Mouse (Mus musculus) limb, embryonic 15.5 days (tissue): ENCODE data around the gene 4430402I18Rik. TPM values are rescaled to one million over a fixed set of nuclear protein-coding genes. Genes with fewer than 3 reads are reported as not detected.

Experiments used
- ATAC-seq: fragments of 200-750 bp; cut with Nextera tagmentation; 2 replicates; pipeline ENCODE4 v1.8.0; 2017; ENCODE audit warnings: low read depth, moderate TSS enrichment; ENCODE audit not compliant: insufficient number of reproducible peaks, low FRiP score, low TSS enrichment
- H3K27ac ChIP-seq: fragments of 300-500 bp; sonication (generic); 2 replicates; pipeline ENCODE4 v1.5.1; 2015; ENCODE audit warnings: moderate library complexity, mild to moderate bottlenecking, inconsistent platforms
- H3K27me3 ChIP-seq: fragments of 300-500 bp; sonication (generic); 2 replicates; pipeline ENCODE4 v1.6.1; 2015; ENCODE audit warnings: inconsistent platforms
- H3K36me3 ChIP-seq: fragments of 300-500 bp; sonication (generic); 2 replicates; pipeline ENCODE4 v1.6.1; 2015; ENCODE audit warnings: inconsistent platforms
- H3K4me1 ChIP-seq: fragments of 300-500 bp; sonication (generic); 2 replicates; pipeline ENCODE4 v1.6.1; 2015; ENCODE audit warnings: inconsistent platforms
- H3K4me2 ChIP-seq: fragments of 300-500 bp; sonication (generic); 2 replicates; pipeline ENCODE4 v1.6.1; 2015; ENCODE audit warnings: mild to moderate bottlenecking, inconsistent platforms
- H3K4me3 ChIP-seq: fragments of 300-500 bp; sonication (generic); 2 replicates; pipeline ENCODE4 v1.5.1; 2015; ENCODE audit warnings: mild to moderate bottlenecking, inconsistent platforms
- H3K9ac ChIP-seq: fragments of 300-500 bp; sonication (generic); 2 replicates; pipeline ENCODE4 v1.6.1; 2015; ENCODE audit warnings: inconsistent platforms
- H3K9me3 ChIP-seq: fragments of 300-500 bp; sonication (generic); 2 replicates; pipeline ENCODE4 v1.6.1; 2016; ENCODE audit warnings: inconsistent platforms
- WGBS: fragments of 180-500 bp; shearing (Covaris S2); methylation state at CpG from one replicate; pipeline ENCODE4 v1.1.7; 2015; 5-methylcytosine and 5-hydroxymethylcytosine counted together
- polyA plus RNA-seq: library from polyadenylated mRNA; unstranded; fragments of >200 nt; fragmentation: Nextera tagmentation; extraction: Ambion mirVana; gene quantifications from 2 replicates; pipeline ENCODE4 v1.2.1, GENCODE M21; 2015

The 4430402I18Rik gene
- polyA plus RNA-seq, 1 experiment from 2014 or later = 0.47 TPM

- H3K4me3 ChIP-seq = peak within 1 kb of the TSS; percentile 89
- WGBS = 0% methylated on average over 59 of the region's 73 CpGs
- peaks cover 11% of the 10 kb centered on the region for H3K4me1 ChIP-seq
- H3K27ac ChIP-seq = peak within 1 kb of the TSS; percentile 65
- no peaks in the 10 kb centered on the region for H3K36me3 ChIP-seq
- H3K9me3 ChIP-seq = no peaks in the 10 kb centered on the region
- ATAC-seq = peak; percentile 58; the same call in 1 of the 2 replicates
- no peaks in the 10 kb centered on the region for H3K27me3 ChIP-seq
- peak within 1 kb of the TSS; percentile 92 for H3K4me2 ChIP-seq
- H3K9ac ChIP-seq = peak within 1 kb of the TSS; percentile 77
Observed at GRCm38 (mm10) chr19:28963842-28964551, 3.6 kb downstream of the 4430402I18Rik start, which contains the start of gene Plpp6. TSS of gene Plpp6 (plus strand) at chr19:28963953.

- Histone ChIP-seq H3K36me3 (no peaks in the 10 kb centered on the region), H3K9ac (peak overlapping the region; percentile 77; the same call in 1 of the 2 replicates), H3K9me3 (no peaks in the 10 kb centered on the region), H3K4me1 (peaks cover 11% of the 10 kb centered on the region), H3K27ac (no peak overlapping the region), H3K4me3 (peak overlapping the region; percentile 89), H3K27me3 (no peaks in the 10 kb centered on the region), H3K4me2 (peak overlapping the region; percentile 92)
- WGBS = 2% methylated on average over 4 of the region's 4 CpGs
- ATAC-seq = no peak
Observed at GRCm38 (mm10) chr19:28963513-28963841, 4.1 kb downstream of the 4430402I18Rik start.

- Histone ChIP-seq H3K4me2 (peak overlapping the region; percentile 92), H3K9ac (no peak overlapping the region), H3K9me3 (no peaks in the 10 kb centered on the region), H3K27ac (no peak overlapping the region), H3K4me1 (peaks cover 11% of the 10 kb centered on the region), H3K27me3 (no peaks in the 10 kb centered on the region), H3K36me3 (no peaks in the 10 kb centered on the region), H3K4me3 (peak overlapping the region; percentile 89; the same call in 1 of the 2 replicates)
- 38% methylated on average over 3 of the region's 3 CpGs for WGBS
- ATAC-seq = no peak
Observed at GRCm38 (mm10) chr19:28963113-28963512, 4.5 kb downstream of the 4430402I18Rik start.

- WGBS = 79% methylated on average over 5 of the region's 5 CpGs
- H3K9ac ChIP-seq = no peak overlapping the region
- H3K4me1 ChIP-seq = no peaks in the 10 kb centered on the region
- no peak overlapping the region for H3K4me3 ChIP-seq
- H3K4me2 ChIP-seq = no peak overlapping the region
- H3K36me3 ChIP-seq = no peaks in the 10 kb centered on the region
- H3K27ac ChIP-seq = no peak overlapping the region
- no peaks in the 10 kb centered on the region for H3K9me3 ChIP-seq
- ATAC-seq = no peak
- H3K27me3 ChIP-seq = no peaks in the 10 kb centered on the region
Observed at GRCm38 (mm10) chr19:28951251-28951650, 16.3 kb downstream of the 4430402I18Rik start.

- Histone ChIP-seq H3K4me3 (no peak overlapping the region), H3K4me1 (no peaks in the 10 kb centered on the region), H3K9ac (no peak overlapping the region), H3K27ac (no peak overlapping the region), H3K36me3 (no peaks in the 10 kb centered on the region), H3K27me3 (no peaks in the 10 kb centered on the region), H3K4me2 (no peak overlapping the region), H3K9me3 (no peaks in the 10 kb centered on the region)
- whole genome bisulfite sequencing = 43% methylated on average over 2 of the region's 2 CpGs
- ATAC-seq = no peak
Observed at GRCm38 (mm10) chr19:28947311-28947710, 20.3 kb downstream of the 4430402I18Rik start.

GRCm38 (mm10) chr19:28946782-28947181 is 20.8 kb downstream of the 4430402I18Rik start:
- 36% methylated on average over 4 of the region's 4 CpGs for WGBS

GRCm38 (mm10) chr19:28941271-28941670 is 26.3 kb downstream of the 4430402I18Rik start:
- 62% methylated on average over 4 of the region's 4 CpGs for WGBS

More at GRCm38 (mm10) chr19:28946782-28947181, 20.8 kb downstream of the 4430402I18Rik start:
- no peak overlapping the region for H3K27ac ChIP-seq
- H3K36me3 ChIP-seq = no peaks in the 10 kb centered on the region
- H3K27me3 ChIP-seq = no peaks in the 10 kb centered on the region
- H3K4me1 ChIP-seq = no peaks in the 10 kb centered on the region
- H3K4me3 ChIP-seq = no peak overlapping the region
- no peak overlapping the region for H3K4me2 ChIP-seq
- H3K9ac ChIP-seq = no peak overlapping the region
- H3K9me3 ChIP-seq = no peaks in the 10 kb centered on the region
- no peak for ATAC-seq

GRCm38 (mm10) chr19:28940135-28940874 is 27.3 kb downstream of the 4430402I18Rik start:
- Histone ChIP-seq H3K27me3 (no peaks in the 10 kb centered on the region), H3K4me3 (no peak overlapping the region), H3K4me2 (no peak overlapping the region), H3K9me3 (no peaks in the 10 kb centered on the region), H3K9ac (no peak overlapping the region), H3K27ac (no peak overlapping the region), H3K36me3 (no peaks in the 10 kb centered on the region), H3K4me1 (no peaks in the 10 kb centered on the region)
- no peak for ATAC-seq
- WGBS = 59% methylated on average over 9 of the region's 9 CpGs

More at GRCm38 (mm10) chr19:28941271-28941670, 26.3 kb downstream of the 4430402I18Rik start:
- H3K4me2 ChIP-seq = no peak overlapping the region
- H3K4me3 ChIP-seq = no peak overlapping the region
- H3K27ac ChIP-seq = no peak overlapping the region
- no peaks in the 10 kb centered on the region for H3K36me3 ChIP-seq
- no peak for ATAC-seq
- H3K9me3 ChIP-seq = no peaks in the 10 kb centered on the region
- H3K27me3 ChIP-seq = no peaks in the 10 kb centered on the region
- no peaks in the 10 kb centered on the region for H3K4me1 ChIP-seq
- H3K9ac ChIP-seq = no peak overlapping the region

GRCm38 (mm10) chr19:28934897-28935296 is 32.7 kb downstream of the 4430402I18Rik start:
- no peak overlapping the region for H3K27ac ChIP-seq
- no peak overlapping the region for H3K4me3 ChIP-seq
- H3K27me3 ChIP-seq = no peaks in the 10 kb centered on the region
- no peaks in the 10 kb centered on the region for H3K9me3 ChIP-seq
- no peaks in the 10 kb centered on the region for H3K4me1 ChIP-seq
- no peak for ATAC-seq
- no peak overlapping the region for H3K9ac ChIP-seq
- no peak overlapping the region for H3K4me2 ChIP-seq
- no peaks in the 10 kb centered on the region for H3K36me3 ChIP-seq
- 81% methylated on average over 3 of the region's 3 CpGs for WGBS

GRCm38 (mm10) chr19:28929034-28929433 is 38.6 kb downstream of the 4430402I18Rik start:
- no peak overlapping the region for H3K9ac ChIP-seq
- H3K4me2 ChIP-seq = no peak overlapping the region
- no peak overlapping the region for H3K27ac ChIP-seq
- no peak for ATAC-seq
- H3K4me3 ChIP-seq = no peak overlapping the region
- H3K36me3 ChIP-seq = no peaks in the 10 kb centered on the region
- no peaks in the 10 kb centered on the region for H3K27me3 ChIP-seq
- no peaks in the 10 kb centered on the region for H3K9me3 ChIP-seq
- no peaks in the 10 kb centered on the region for H3K4me1 ChIP-seq

GRCm38 (mm10) chr19:28927396-28927795 is 40.2 kb downstream of the 4430402I18Rik start:
- no peak overlapping the region for H3K27ac ChIP-seq
- no peaks in the 10 kb centered on the region for H3K9me3 ChIP-seq
- H3K4me3 ChIP-seq = no peak overlapping the region
- H3K4me2 ChIP-seq = no peak overlapping the region
- no peak for ATAC-seq
- no peaks in the 10 kb centered on the region for H3K27me3 ChIP-seq
- no peaks in the 10 kb centered on the region for H3K36me3 ChIP-seq
- 70% methylated on average over 4 of the region's 4 CpGs for WGBS
- H3K9ac ChIP-seq = no peak overlapping the region
- H3K4me1 ChIP-seq = no peaks in the 10 kb centered on the region

GRCm38 (mm10) chr19:28926366-28926765 is 41.2 kb downstream of the 4430402I18Rik start:
- H3K9me3 ChIP-seq = no peaks in the 10 kb centered on the region
- H3K27me3 ChIP-seq = no peaks in the 10 kb centered on the region
- H3K36me3 ChIP-seq = no peaks in the 10 kb centered on the region
- no peaks in the 10 kb centered on the region for H3K4me1 ChIP-seq
- no peak overlapping the region for H3K4me3 ChIP-seq
- no peak overlapping the region for H3K9ac ChIP-seq
- 91% methylated on average over 5 of the region's 5 CpGs for WGBS
- no peak overlapping the region for H3K27ac ChIP-seq
- no peak for ATAC-seq
- no peak overlapping the region for H3K4me2 ChIP-seq
